Mouse (Mus musculus): ENCODE results near the gene 1700123K08Rik. TPM values are rescaled to one million over a fixed set of nuclear protein-coding genes. Genes with fewer than 3 reads are reported as not detected.
"Not testable (repeated sequence)": the region's sequence is repeated elsewhere in the genome, so short reads cannot be mapped to it uniquely, and the experiment has no call there.

Gene 1700123K08Rik
- not detected in 2 replicates for polyA plus RNA-seq (2014; fragmentation: Nextera tagmentation; extraction: Ambion mirVana)

- H3K4me2 ChIP-seq (ENCODE audit: low read length); H3K4me3 ChIP-seq (replicated peaks; ENCODE audit: low read depth, low read length); ATAC-seq (ENCODE audit: low FRiP score, low TSS enrichment); H3K9me3 ChIP-seq (ENCODE audit: control insufficient read depth, low read length); H3K36me3 ChIP-seq (ENCODE audit: control insufficient read depth, insufficient read depth, low read length); H3K27me3 ChIP-seq (ENCODE audit: control insufficient read depth, insufficient read depth, low read length); H3K27ac ChIP-seq (replicated peaks; ENCODE audit: low read depth, low read length); H3K9ac ChIP-seq (replicated peaks; ENCODE audit: low read length); DNase-seq; H3K4me1 ChIP-seq (ENCODE audit: control insufficient read depth, insufficient read depth, low read length): not testable (repeated sequence)
- 90% methylated on average over 2 of the region's 2 CpGs for WGBS
Measured at GRCm38 (mm10) chr5:138564612-138565011, at the start of gene 1700123K08Rik. 1700123K08Rik (minus strand) TSS chr5:138564712.

GRCm38 (mm10) chr5:138587396-138587795, 22.9 kb upstream of the 1700123K08Rik start:
- Histone ChIP-seq H3K9me3 (ENCODE audit: control insufficient read depth, low read length) (peaks cover 17% of the 10 kb centered on the region; the same call in 1 of the 2 replicates), H3K27me3 (ENCODE audit: control insufficient read depth, insufficient read depth, low read length) (no peaks in the 10 kb centered on the region), H3K4me1 (ENCODE audit: control insufficient read depth, insufficient read depth, low read length) (no peaks in the 10 kb centered on the region), H3K4me2 (ENCODE audit: low read length) (no peak overlapping the region), H3K36me3 (ENCODE audit: control insufficient read depth, insufficient read depth, low read length) (no peaks in the 10 kb centered on the region), H3K4me3 (replicated peaks; ENCODE audit: low read depth, low read length) (no peak overlapping the region), H3K27ac (replicated peaks; ENCODE audit: low read depth, low read length) (no peak overlapping the region), H3K9ac (replicated peaks; ENCODE audit: low read length) (no peak overlapping the region)
- ATAC-seq (ENCODE audit: low FRiP score, low TSS enrichment) (no peak), DNase-seq (no peak)
- 88% methylated on average over 6 of the region's 6 CpGs for whole genome bisulfite sequencing

- H3K4me1 ChIP-seq (ENCODE audit: control insufficient read depth, insufficient read depth, low read length), result no peaks in the 10 kb centered on the region
- 54% methylated on average over 4 of the region's 4 CpGs for WGBS
- no peak for ATAC-seq (ENCODE audit: low FRiP score, low TSS enrichment)
Measured at GRCm38 (mm10) chr5:138571623-138572022, 7.1 kb upstream of the 1700123K08Rik start.

GRCm38 (mm10) chr5:138552718-138553117, 11.8 kb downstream of the 1700123K08Rik start:
- Histone ChIP-seq H3K27ac (replicated peaks; ENCODE audit: low read depth, low read length) (no peak overlapping the region), H3K4me1 (ENCODE audit: control insufficient read depth, insufficient read depth, low read length) (no peaks in the 10 kb centered on the region), H3K27me3 (ENCODE audit: control insufficient read depth, insufficient read depth, low read length) (no peaks in the 10 kb centered on the region), H3K4me3 (replicated peaks; ENCODE audit: low read depth, low read length) (no peak overlapping the region), H3K36me3 (ENCODE audit: control insufficient read depth, insufficient read depth, low read length) (no peaks in the 10 kb centered on the region), H3K9me3 (ENCODE audit: control insufficient read depth, low read length) (no peaks in the 10 kb centered on the region), H3K9ac (replicated peaks; ENCODE audit: low read length) (no peak overlapping the region), H3K4me2 (ENCODE audit: low read length) (no peak overlapping the region)
- peak; percentile 53 for DNase-seq
- no peak for ATAC-seq (ENCODE audit: low FRiP score, low TSS enrichment)
- 66% methylated on average over 1 of the region's 1 CpGs for WGBS

More at GRCm38 (mm10) chr5:138571623-138572022, 7.1 kb upstream of the 1700123K08Rik start:
- no peak overlapping the region for H3K4me3 ChIP-seq (replicated peaks; ENCODE audit: low read depth, low read length)
- H3K27ac ChIP-seq (replicated peaks; ENCODE audit: low read depth, low read length), result no peak overlapping the region
- no peak overlapping the region for H3K9ac ChIP-seq (replicated peaks; ENCODE audit: low read length)
- no peaks in the 10 kb centered on the region for H3K9me3 ChIP-seq (ENCODE audit: control insufficient read depth, low read length)
- no peaks in the 10 kb centered on the region for H3K27me3 ChIP-seq (ENCODE audit: control insufficient read depth, insufficient read depth, low read length)
- DNase-seq, result peak; percentile 76
- no peak overlapping the region for H3K4me2 ChIP-seq (ENCODE audit: low read length)
- no peaks in the 10 kb centered on the region for H3K36me3 ChIP-seq (ENCODE audit: control insufficient read depth, insufficient read depth, low read length)

GRCm38 (mm10) chr5:138532491-138532890, 32.0 kb downstream of the 1700123K08Rik start:
- no peak overlapping the region for H3K9ac ChIP-seq (replicated peaks; ENCODE audit: low read length)
- H3K27ac ChIP-seq (replicated peaks; ENCODE audit: low read depth, low read length), result no peak overlapping the region
- no peak overlapping the region for H3K4me2 ChIP-seq (ENCODE audit: low read length)
- H3K27me3 ChIP-seq (ENCODE audit: control insufficient read depth, insufficient read depth, low read length), result no peaks in the 10 kb centered on the region
- no peak for ATAC-seq (ENCODE audit: low FRiP score, low TSS enrichment)
- H3K4me1 ChIP-seq (ENCODE audit: control insufficient read depth, insufficient read depth, low read length), result no peaks in the 10 kb centered on the region
- H3K4me3 ChIP-seq (replicated peaks; ENCODE audit: low read depth, low read length), result no peak overlapping the region
- H3K36me3 ChIP-seq (ENCODE audit: control insufficient read depth, insufficient read depth, low read length), result no peaks in the 10 kb centered on the region
- 88% methylated on average over 1 of the region's 1 CpGs for WGBS
- no peak for DNase-seq
- no peaks in the 10 kb centered on the region for H3K9me3 ChIP-seq (ENCODE audit: control insufficient read depth, low read length)

Small RNA genes lying within 50 kb of the gene (microRNA-seq; reads per million reads assigned to microRNA genes)
- not detected for gene Gm24082

Other genes starting within 250 kb of the 1700123K08Rik start
- gene Pvrig, start 222.8 kb downstream of the 1700123K08Rik start, polyA plus RNA-seq (2014; fragmentation: Nextera tagmentation; extraction: Ambion mirVana), result not detected in 2 replicates
- 81.7 and 83.9 TPM in 2 replicates for gene Zfp157, start 123.2 kb downstream of the 1700123K08Rik start, polyA plus RNA-seq (2014; fragmentation: Nextera tagmentation; extraction: Ambion mirVana)
- gene Zfp68, start 55.0 kb upstream of the 1700123K08Rik start, polyA plus RNA-seq (2014; fragmentation: Nextera tagmentation; extraction: Ambion mirVana), result 94.7 and 108 TPM in 2 replicates
- gene A430033K04Rik, start 58.1 kb upstream of the 1700123K08Rik start, polyA plus RNA-seq (2014; fragmentation: Nextera tagmentation; extraction: Ambion mirVana), result 17.4 and 22.6 TPM in 2 replicates
- 51.2 and 56.1 TPM in 2 replicates for gene Fam20c, start 189.8 kb upstream of the 1700123K08Rik start, polyA plus RNA-seq (2014; fragmentation: Nextera tagmentation; extraction: Ambion mirVana)

All from midbrain, embryonic 14.5 days (tissue).